Mouse (Mus musculus): Measurements from ENCODE around the gene Dppa3. TPM values are rescaled to one million over a fixed set of nuclear protein-coding genes. Genes with fewer than 3 reads are reported as not detected.

Dppa3 gene
- polyA plus RNA-seq, 1 experiment from 2014 or later, result not detected

DNA sequence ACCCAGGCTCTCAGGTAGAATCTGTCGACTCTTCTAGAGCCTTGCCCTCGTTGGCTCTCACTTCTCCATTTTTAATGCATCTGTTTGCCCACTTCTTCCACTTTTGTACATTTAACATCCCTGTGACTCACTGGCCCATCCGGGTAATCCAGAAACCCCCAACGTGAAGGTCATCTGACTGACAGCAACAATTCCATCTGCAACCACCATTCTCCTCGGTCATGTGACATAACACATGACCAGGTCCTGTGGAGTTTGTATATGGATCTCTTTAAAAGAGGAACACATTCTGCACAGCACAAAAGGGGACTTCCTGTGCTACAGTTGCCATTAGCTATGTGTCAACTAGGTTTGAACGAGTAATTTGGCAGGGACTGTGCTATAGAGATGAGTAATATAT lies 28.1 kb downstream of the Dppa3 start:
- H3K4me2 ChIP-seq, result no peak overlapping the region
- ATAC-seq (ENCODE audit: borderline replicate concordance, extremely low read depth, low FRiP score, low TSS enrichment), result no peak
- no peak overlapping the region for H3K4me3 ChIP-seq
- H3K27ac ChIP-seq, result no peak overlapping the region
- H3K36me3 ChIP-seq, result no peaks in the 10 kb centered on the region
- H3K4me1 ChIP-seq, result no peaks in the 10 kb centered on the region
- no peaks in the 10 kb centered on the region for H3K9me3 ChIP-seq
- 70% methylated on average over 6 of the region's 6 CpGs for WGBS
- no peak overlapping the region for H3K9ac ChIP-seq
- H3K27me3 ChIP-seq, result no peaks in the 10 kb centered on the region

GRCm38 (mm10) chr6:122657630-122658029 lies 31.4 kb downstream of the Dppa3 start:
- Histone ChIP-seq H3K4me2 (no peak overlapping the region), H3K27ac (no peak overlapping the region), H3K4me3 (no peak overlapping the region), H3K9ac (no peak overlapping the region), H3K27me3 (0 out of 2 replicates have a peak, but pooled peaks cover 9% of the 10 kb centered on the region), H3K36me3 (no peaks in the 10 kb centered on the region), H3K9me3 (no peaks in the 10 kb centered on the region), H3K4me1 (no peaks in the 10 kb centered on the region)
- WGBS, result 77% methylated on average over 5 of the region's 5 CpGs
- no peak for ATAC-seq (ENCODE audit: borderline replicate concordance, extremely low read depth, low FRiP score, low TSS enrichment)

- no peak for ATAC-seq (ENCODE audit: borderline replicate concordance, extremely low read depth, low FRiP score, low TSS enrichment)
- 11% methylated on average over 7 of the region's 7 CpGs for WGBS
Observed at GRCm38 (mm10) chr6:122659567-122659966, 33.4 kb downstream of the Dppa3 start.

DNA sequence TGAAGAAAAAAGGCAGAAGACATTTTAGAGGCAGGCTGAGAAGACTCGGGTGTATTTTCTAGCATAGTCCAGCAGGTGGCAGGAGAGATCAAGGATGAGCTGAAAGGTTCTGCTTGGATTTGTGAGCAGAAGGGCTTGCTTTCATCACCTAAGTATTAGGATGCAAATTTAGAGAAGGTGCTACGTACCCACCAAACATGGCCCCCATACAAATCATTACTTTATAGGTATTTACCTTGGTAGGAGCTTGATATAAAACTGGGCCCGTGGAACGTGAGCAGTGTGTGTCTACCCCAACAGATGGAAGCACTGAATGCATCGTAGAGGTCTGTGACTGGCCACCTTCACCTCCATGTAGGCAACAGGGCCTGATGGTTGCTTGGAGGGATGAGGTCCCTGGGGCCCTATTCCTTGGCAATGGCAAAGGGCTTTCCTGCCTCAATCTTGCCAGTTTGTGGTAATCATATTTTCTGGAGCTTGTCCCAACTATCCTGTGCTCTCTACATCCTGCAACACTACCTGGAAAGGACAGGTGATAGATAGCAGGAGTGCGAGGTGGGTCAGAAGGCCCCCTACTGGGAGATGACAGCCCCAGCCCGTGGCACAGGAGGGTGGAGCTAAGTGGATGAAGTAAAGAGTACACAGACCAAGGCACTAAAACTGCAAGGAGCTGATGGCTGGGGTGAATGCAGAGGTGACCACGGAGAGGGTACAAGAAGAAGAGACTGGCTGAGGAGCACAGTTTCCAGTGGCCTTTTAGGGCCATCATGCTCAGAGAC lies 34.6 kb downstream of the Dppa3 start:
- Histone ChIP-seq H3K4me1 (no peaks in the 10 kb centered on the region), H3K4me2 (no peak overlapping the region), H3K27ac (no peak overlapping the region), H3K36me3 (no peaks in the 10 kb centered on the region), H3K27me3 (peaks cover 29% of the 10 kb centered on the region; the same call in 1 of the 2 replicates), H3K4me3 (no peak overlapping the region), H3K9ac (no peak overlapping the region), H3K9me3 (no peaks in the 10 kb centered on the region)
- ATAC-seq (ENCODE audit: borderline replicate concordance, extremely low read depth, low FRiP score, low TSS enrichment), result no peak
- WGBS, result 36% methylated on average over 8 of the region's 8 CpGs

More at GRCm38 (mm10) chr6:122659567-122659966, 33.4 kb downstream of the Dppa3 start:
- Histone ChIP-seq H3K36me3 (no peaks in the 10 kb centered on the region), H3K4me2 (no peak overlapping the region), H3K4me1 (no peaks in the 10 kb centered on the region), H3K9ac (no peak overlapping the region), H3K9me3 (no peaks in the 10 kb centered on the region), H3K4me3 (no peak overlapping the region), H3K27ac (no peak overlapping the region), H3K27me3 (peaks cover 24% of the 10 kb centered on the region; the same call in 1 of the 2 replicates)

- WGBS, result 24% methylated on average over 22 of the region's 22 CpGs
- ATAC-seq (ENCODE audit: borderline replicate concordance, extremely low read depth, low FRiP score, low TSS enrichment), result no peak
- H3K4me1 ChIP-seq, result no peaks in the 10 kb centered on the region
- no peaks in the 10 kb centered on the region for H3K9me3 ChIP-seq
- H3K27me3 ChIP-seq, result peaks cover 29% of the 10 kb centered on the region; the same call in 1 of the 2 replicates
- no peak overlapping the region for H3K4me3 ChIP-seq
- no peak overlapping the region for H3K4me2 ChIP-seq
- H3K9ac ChIP-seq, result no peak overlapping the region
- no peaks in the 10 kb centered on the region for H3K36me3 ChIP-seq
- H3K27ac ChIP-seq, result no peak overlapping the region
Observed at GRCm38 (mm10) chr6:122662551-122663264, 36.5 kb downstream of the Dppa3 start.

- Histone ChIP-seq H3K4me3 (no peak overlapping the region), H3K9ac (no peak overlapping the region), H3K4me1 (no peaks in the 10 kb centered on the region), H3K27me3 (peaks cover 29% of the 10 kb centered on the region; the same call in 1 of the 2 replicates), H3K9me3 (no peaks in the 10 kb centered on the region), H3K36me3 (no peaks in the 10 kb centered on the region), H3K4me2 (no peak overlapping the region), H3K27ac (no peak overlapping the region)
- ATAC-seq (ENCODE audit: borderline replicate concordance, extremely low read depth, low FRiP score, low TSS enrichment), result no peak
- 38% methylated on average over 14 of the region's 14 CpGs for WGBS
Observed at GRCm38 (mm10) chr6:122663596-122664206, 37.5 kb downstream of the Dppa3 start.

DNA sequence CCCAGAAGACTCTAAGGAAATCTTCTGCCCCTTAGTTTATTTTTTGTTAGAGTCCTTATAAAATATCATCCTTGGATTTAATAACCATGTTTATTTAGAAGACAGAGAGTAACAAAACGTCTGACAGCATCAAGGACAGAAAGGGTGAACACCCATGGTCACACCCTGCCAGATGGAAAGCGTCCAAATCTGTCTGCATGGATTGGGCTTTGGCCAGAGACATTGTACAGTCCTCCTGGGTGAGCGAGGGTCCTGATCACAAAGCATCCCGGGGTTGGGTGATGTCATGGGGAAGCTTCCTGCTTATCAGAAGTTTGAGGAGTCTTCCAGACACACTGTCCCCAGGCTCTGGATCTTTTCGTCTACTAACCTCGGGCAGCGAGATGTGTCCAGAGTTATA lies 39.7 kb downstream of the Dppa3 start:
- 41% methylated on average over 7 of the region's 7 CpGs for WGBS
- H3K27ac ChIP-seq, result no peak overlapping the region
- H3K4me1 ChIP-seq, result peaks cover 9% of the 10 kb centered on the region; the same call in 1 of the 2 replicates
- H3K36me3 ChIP-seq, result no peaks in the 10 kb centered on the region
- ATAC-seq (ENCODE audit: borderline replicate concordance, extremely low read depth, low FRiP score, low TSS enrichment), result no peak
- H3K4me3 ChIP-seq, result no peak overlapping the region
- H3K9ac ChIP-seq, result no peak overlapping the region
- peaks cover 29% of the 10 kb centered on the region; the same call in 1 of the 2 replicates for H3K27me3 ChIP-seq
- H3K9me3 ChIP-seq, result no peaks in the 10 kb centered on the region
- no peak overlapping the region for H3K4me2 ChIP-seq

DNA sequence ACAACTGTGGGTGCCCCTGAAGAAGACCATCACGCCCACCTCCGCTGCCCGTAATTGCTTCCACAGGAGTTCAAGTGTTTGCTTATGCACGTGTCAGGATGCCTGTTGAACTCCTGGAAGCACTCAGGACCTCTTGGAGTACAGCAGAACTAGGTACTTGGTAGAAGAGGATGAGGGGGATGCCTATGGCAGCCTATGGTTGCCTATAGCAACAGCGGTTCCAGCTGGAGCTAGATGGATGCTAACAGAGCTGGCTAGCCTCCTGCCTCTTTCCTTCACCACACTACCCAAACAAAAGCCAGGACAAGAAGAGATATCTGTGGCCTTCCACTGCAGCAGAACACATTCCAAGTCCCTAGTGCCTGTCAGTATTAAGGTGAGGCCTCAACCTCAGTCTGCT lies 41.5 kb downstream of the Dppa3 start:
- Histone ChIP-seq H3K36me3 (no peaks in the 10 kb centered on the region), H3K4me3 (no peak overlapping the region), H3K27me3 (peaks cover 20% of the 10 kb centered on the region; the same call in 1 of the 2 replicates), H3K9ac (no peak overlapping the region), H3K4me2 (no peak overlapping the region), H3K27ac (no peak overlapping the region), H3K4me1 (peaks cover 9% of the 10 kb centered on the region; the same call in 1 of the 2 replicates), H3K9me3 (no peaks in the 10 kb centered on the region)
- WGBS, result 43% methylated on average over 5 of the region's 5 CpGs
- no peak for ATAC-seq (ENCODE audit: borderline replicate concordance, extremely low read depth, low FRiP score, low TSS enrichment)

DNA sequence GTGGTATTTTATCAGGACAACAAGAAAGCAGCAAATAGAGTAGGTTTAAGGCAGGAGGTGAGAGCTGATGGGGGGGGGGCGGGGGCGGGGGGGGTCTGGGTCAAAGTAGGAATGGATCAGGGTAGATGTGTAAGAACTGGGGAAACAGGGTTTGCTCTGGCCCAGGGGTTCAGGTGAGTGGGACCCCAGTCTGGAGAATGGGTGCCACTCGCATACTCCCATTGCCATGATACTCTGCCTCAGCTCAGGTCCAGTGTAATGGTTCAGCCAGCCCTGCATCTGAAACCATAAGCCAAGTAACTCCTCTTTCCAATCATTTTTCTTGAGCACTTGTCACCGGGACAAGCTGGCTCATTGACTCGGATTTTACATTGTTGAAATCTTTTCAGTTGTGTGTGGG lies 42.6 kb downstream of the Dppa3 start:
- Histone ChIP-seq H3K27ac (no peak overlapping the region), H3K9ac (no peak overlapping the region), H3K36me3 (no peaks in the 10 kb centered on the region), H3K27me3 (peaks cover 10% of the 10 kb centered on the region; the same call in 1 of the 2 replicates), H3K4me3 (no peak overlapping the region), H3K4me1 (peaks cover 9% of the 10 kb centered on the region; the same call in 1 of the 2 replicates), H3K9me3 (no peaks in the 10 kb centered on the region), H3K4me2 (no peak overlapping the region)
- no peak; the same call in 1 of the 2 replicates for ATAC-seq (ENCODE audit: borderline replicate concordance, extremely low read depth, low FRiP score, low TSS enrichment)
- 67% methylated on average over 5 of the region's 5 CpGs for WGBS

GRCm38 (mm10) chr6:122669406-122670200 lies 43.4 kb downstream of the Dppa3 start:
- H3K4me2 ChIP-seq, result peak overlapping the region; percentile 71
- H3K27me3 ChIP-seq, result peaks cover 5% of the 10 kb centered on the region; the same call in 1 of the 2 replicates
- WGBS, result 10% methylated on average over 19 of the region's 19 CpGs
- no peaks in the 10 kb centered on the region for H3K36me3 ChIP-seq
- no peaks in the 10 kb centered on the region for H3K9me3 ChIP-seq
- no peak overlapping the region for H3K27ac ChIP-seq
- peak overlapping the region; percentile 42 for H3K4me3 ChIP-seq
- 0 out of 2 replicates have a peak overlapping the region, but pooled peaks have one; percentile 10 for H3K9ac ChIP-seq
- peak; percentile 74; the same call in 1 of the 2 replicates for ATAC-seq (ENCODE audit: borderline replicate concordance, extremely low read depth, low FRiP score, low TSS enrichment)
- peaks cover 9% of the 10 kb centered on the region; the same call in 1 of the 2 replicates for H3K4me1 ChIP-seq

DNA sequence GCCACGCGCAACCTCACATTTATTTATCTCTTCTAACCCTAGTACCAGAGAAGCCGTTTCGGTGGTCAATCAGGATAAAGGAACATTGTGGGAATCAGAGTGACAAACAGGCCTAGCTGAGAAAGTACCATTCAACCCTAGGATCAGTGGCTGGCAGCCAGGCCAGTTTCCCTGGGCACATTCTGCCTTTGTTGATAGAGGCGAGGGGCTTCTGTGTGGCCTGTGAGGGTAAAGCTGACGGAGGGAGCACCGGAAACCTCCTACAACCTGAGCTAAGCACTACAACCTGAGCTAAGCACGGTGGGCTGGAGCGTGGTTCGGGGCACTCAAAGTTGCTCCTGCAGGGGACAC lies 44.0 kb downstream of the Dppa3 start:
- Histone ChIP-seq H3K4me2 (peak overlapping the region; percentile 71), H3K9me3 (no peaks in the 10 kb centered on the region), H3K4me3 (peak overlapping the region; percentile 42; the same call in 1 of the 2 replicates), H3K9ac (no peak overlapping the region), H3K27ac (no peak overlapping the region), H3K27me3 (no peaks in the 10 kb centered on the region; the same call in 1 of the 2 replicates), H3K4me1 (peaks cover 9% of the 10 kb centered on the region; the same call in 1 of the 2 replicates), H3K36me3 (no peaks in the 10 kb centered on the region)
- 31% methylated on average over 10 of the region's 10 CpGs for WGBS
- no peak for ATAC-seq (ENCODE audit: borderline replicate concordance, extremely low read depth, low FRiP score, low TSS enrichment)

Measured in lung, embryonic 15.5 days (tissue).